Mouse (Mus musculus) right cerebral cortex, adult 18-20 months (tissue): ENCODE data around the gene Myo10.

ENCODE experiments used
- DNase-seq: peaks from one replicate; pipeline ENCODE4 v3.0.0; 2022; ENCODE audit warnings: mixed read lengths

Gene Myo10

DNA sequence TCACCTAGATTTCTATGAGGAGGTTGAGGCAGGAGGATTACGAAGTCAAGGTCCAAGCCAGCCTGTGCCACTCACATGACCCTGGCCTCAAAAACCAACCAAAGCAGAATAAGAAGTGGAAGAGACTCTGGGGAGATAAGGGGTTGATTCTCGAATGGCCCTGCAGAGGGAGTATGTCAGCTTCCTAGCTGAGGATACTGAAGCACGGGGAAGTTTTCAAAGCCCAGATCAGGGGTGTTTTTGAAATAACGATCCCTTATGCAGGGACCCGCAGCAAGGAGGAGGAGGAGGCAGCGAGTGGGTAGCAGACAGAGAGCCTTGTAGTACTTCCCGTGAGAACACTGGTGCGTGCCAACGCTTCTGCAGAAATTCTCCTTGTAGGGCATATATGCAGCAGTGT lies 108.7 kb downstream of the Myo10 start:
- peak; percentile 21 for DNase-seq

DNA sequence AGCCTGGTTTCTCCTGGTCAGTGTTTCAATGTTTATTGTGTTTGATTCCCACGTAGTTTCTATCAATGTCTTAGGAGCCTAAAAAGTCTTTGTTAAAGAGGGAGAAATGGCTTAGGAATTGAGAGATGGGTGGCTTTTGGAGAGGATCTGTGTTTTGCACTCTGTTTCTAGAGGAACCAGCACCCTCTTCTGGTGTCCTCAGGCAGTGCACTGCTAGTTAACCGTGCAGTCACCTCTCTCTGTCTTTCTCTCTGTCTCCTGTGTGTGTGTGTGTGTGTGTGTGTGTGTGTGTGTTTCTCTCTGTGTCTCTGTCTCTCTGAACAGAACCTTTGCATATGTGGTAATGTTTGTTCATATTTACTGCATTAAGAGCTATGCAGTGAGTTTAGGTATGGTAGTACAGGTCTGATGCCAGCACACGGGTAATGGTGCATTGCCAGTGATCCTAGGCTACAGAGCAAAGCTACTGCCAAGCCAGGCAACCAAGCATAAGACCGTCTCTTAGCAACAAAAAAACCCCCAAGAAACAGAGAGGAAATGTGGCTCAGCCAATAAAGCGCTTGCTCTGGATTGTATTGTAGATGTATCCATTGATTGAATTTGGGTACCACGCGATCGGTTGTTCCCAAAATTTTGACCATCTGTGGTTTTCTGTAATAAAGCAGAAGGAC lies 110.6 kb downstream of the Myo10 start:
- DNase-seq, result peak; percentile 29

GRCm38 (mm10) chr15:25733739-25734430 lies 111.6 kb downstream of the Myo10 start:
- DNase-seq, result no peak

DNA sequence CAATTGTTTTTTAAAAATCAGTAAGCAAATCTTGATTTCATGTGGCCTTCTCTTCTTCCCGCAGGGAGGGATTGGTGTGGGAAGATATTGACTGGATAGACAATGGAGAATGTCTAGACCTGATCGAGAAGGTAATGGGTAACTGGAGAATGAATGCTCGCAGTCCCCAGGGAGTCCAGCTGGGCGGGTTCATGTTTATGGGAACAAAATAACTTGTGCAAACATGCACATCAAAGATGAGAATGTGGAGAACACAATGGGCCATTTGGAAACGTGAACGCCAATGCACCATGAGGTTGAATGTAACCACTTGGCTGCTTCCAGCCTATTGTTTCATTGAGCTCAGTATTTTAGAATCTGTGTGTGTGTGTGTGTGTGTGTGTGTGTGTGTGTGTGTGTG lies 114.2 kb downstream of the Myo10 start:
- no peak for DNase-seq

DNA sequence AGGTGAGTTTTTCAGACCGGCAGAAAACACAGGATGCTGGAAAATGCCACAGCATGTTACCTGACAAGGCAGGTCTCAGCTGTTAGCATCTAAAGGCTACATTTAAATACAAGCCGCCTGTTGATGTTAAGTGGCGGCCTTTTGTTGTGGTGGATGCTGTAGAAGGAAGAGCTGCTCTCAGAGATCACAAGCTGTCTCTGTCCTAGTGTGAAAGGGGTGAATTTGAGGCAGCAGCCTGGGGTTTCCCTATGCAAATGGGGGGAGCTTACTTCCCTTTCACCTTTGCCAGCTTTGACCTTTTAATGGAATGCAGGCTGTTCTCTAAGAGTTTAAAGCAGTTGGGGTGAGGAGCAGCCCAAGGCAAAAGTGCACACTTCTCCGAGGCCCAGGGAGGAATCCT lies 117.9 kb downstream of the Myo10 start:
- DNase-seq, result no peak

DNA sequence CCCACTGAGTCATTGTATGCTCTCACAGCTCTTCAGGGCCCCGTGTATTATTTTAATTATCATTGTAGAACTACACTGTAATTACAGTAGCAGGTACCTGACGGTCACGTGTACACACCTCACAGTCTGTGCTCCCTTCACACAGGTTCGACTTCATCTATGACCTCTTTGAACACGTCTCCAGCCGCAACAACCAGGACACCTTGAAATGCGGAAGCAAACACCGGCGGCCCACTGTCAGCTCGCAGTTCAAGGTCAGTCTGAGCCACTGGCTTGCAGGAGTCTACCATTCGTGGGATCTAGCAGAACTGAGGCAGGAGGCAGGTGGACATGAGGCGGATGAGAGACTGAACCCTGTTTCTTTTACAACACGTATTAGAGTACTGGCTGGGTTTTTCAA lies 119.9 kb downstream of the Myo10 start:
- no peak for DNase-seq

GRCm38 (mm10) chr15:25751510-25751909 lies 129.2 kb downstream of the Myo10 start:
- no peak for DNase-seq

DNA sequence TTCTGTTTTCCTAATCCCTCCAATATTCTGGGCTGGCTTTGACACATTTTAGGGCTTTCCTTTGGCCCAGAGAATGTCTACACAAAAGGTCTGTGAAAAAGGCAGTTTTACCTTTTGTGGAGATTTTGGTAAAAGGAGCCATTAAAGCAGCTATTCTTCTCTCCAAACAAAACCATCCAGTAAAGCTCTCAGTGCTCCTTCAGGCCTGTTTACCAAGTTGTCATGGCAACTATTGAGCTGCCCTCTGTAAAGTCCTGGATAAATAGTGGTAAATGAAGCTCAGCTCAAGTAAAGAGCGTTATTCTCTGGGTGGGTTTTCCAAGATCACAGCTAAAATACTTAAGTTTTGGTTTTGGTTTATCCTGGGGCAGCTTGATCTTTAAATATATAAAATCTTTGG lies 130.3 kb downstream of the Myo10 start:
- DNase-seq, result no peak

- no peak for DNase-seq
Measured at GRCm38 (mm10) chr15:25753003-25753402, 130.7 kb downstream of the Myo10 start.

DNA sequence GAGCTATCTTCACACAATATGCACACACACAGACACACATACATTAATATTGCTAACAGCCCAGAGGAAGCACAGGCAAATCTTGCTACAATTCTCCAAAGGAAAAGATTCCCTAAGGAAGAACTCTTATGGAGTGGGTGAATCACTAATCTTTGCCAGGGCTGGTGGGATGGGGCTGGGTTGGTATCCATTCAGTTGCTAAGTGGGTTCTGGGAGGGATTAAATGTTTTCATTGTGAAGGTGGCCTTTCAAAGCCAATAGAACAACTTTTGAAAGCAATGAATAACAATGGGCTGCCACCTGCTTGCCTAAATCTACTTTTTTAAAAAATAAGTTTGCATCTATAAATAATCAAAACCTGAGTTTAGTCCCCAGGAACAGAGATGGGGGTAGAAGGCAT lies 131.6 kb downstream of the Myo10 start:
- DNase-seq, result no peak

GRCm38 (mm10) chr15:25754342-25754951 lies 132.1 kb downstream of the Myo10 start:
- peak; percentile 30 for DNase-seq

DNA sequence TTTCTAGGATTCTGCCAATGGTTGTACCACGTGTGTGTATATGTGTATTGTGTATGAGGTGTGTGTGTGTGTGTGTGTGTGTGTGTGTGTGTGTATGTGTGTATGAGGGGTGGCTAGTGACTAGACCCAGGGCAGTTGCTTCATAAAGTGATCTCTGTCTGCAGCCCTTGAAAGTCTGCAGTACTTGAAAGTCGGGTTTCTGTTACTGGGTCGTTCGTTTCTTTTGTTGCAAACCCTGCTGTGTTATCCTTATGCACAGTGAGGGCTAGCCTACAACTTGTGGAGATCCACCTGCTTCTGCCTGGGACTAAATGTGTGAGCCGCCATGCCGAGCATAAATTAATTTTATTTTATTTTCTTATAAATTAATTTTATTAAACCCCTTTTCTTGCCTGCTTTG lies 133.2 kb downstream of the Myo10 start:
- DNase-seq, result no peak

GRCm38 (mm10) chr15:25756072-25756471 lies 133.7 kb downstream of the Myo10 start:
- DNase-seq, result no peak

- no peak for DNase-seq
Measured at GRCm38 (mm10) chr15:25758037-25758436, 135.7 kb downstream of the Myo10 start.

- DNase-seq, result no peak
Measured at GRCm38 (mm10) chr15:25758500-25759086, 136.3 kb downstream of the Myo10 start.

GRCm38 (mm10) chr15:25760304-25760703 lies 138.0 kb downstream of the Myo10 start:
- peak; percentile 66 for DNase-seq

- no peak for DNase-seq
Measured at GRCm38 (mm10) chr15:25761049-25761448, 138.7 kb downstream of the Myo10 start.

GRCm38 (mm10) chr15:25761800-25762211 lies 139.5 kb downstream of the Myo10 start:
- peak; percentile 47 for DNase-seq

DNA sequence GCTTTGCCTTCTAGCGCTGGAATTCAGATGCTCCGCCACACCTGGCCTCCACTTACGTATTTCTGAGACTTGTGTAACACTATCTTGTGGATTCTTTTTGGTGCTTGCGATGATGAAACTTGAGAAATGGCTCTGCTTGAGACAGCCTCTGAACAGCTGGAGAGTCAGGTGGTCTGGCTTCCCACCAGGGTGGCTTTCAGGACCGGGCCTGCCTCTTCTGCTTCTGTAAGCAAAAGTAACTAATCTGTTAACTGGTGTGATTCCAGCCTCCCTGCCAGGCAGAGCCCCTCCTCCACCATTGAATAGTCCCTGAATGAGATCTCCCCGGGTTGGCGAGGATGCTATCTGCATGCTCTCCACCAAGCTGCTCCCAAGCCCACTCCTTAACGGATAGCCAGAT lies 140.0 kb downstream of the Myo10 start:
- DNase-seq, result peak; percentile 30

DNA sequence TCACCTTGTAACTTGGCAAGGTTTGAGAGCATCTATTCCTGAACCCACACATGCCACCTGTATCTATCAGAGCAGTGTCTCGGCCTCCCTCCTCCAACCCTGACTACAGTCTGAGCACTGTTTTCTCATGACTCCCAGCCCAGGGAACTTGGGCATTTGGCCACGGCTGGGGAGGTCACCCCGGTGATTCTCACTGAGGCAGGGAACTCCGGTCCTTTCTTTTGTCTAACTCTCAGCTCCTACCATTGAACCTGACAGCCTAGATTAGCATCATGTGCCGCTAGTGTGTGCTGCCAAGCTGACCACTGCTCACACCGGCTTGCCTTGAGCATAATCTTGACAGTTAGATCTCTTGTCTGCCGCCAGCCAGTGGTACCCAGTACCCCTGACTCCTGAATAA lies 140.8 kb downstream of the Myo10 start:
- DNase-seq, result no peak

GRCm38 (mm10) chr15:25764653-25765352 lies 142.5 kb downstream of the Myo10 start:
- DNase-seq, result no peak

DNA sequence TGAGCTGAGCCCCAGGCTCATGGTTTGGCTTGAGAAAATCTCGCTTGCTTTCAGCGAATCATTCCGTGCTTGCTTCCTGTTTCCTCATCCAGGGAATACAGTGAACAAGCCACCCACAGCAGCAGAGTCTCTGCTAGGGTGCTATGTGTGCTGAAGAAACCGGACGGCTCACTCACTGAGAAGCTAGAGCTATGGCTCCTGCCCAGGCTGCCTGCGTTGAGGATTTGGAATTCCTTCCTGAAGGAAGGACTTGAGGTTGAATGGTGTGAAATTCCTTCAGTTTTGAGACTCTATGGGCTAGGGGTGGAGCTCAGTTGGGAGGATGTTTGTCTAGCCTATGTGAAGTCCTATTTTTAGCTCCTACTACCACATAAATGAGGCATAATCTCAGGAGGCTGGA lies 145.5 kb downstream of the Myo10 start:
- DNase-seq, result peak; percentile 46
